Mouse (Mus musculus): ENCODE measurements at regions not wholly inside any gene's neighbourhood (a gene's known extent, or its start where the extent isn't known, plus 50 kb on each side); places are given as distances from the start of the nearest gene placed in this dataset.

DNA sequence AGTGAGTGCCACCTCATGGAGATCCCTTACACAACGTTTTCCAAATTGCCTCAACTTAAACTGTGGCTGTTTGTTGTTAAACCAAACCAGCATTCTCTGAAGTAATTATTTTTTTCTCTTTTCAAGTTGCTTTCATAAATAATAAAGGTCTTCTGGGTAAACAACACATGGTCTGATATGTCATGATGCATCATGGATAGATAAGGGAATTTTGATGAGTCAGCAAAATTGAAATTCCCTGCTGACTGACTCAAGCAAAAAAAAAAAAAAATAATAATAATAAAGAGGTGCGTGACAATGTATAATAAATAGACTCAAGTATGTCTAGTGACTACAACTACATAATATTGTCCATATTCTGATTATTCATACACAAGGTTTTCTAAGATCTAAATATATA lies 201.8 kb downstream of the Adgb start:
- no peaks in the 10 kb centered on the region for H3K9me3 ChIP-seq (ENCODE audit: control insufficient read depth, low read length)
- 91% methylated on average over 2 of the region's 2 CpGs for WGBS
- ATAC-seq (ENCODE audit: insufficient number of reproducible peaks, low FRiP score, low TSS enrichment, low read depth) (no peak), DNase-seq (ENCODE audit: low spot score) (no peak)
- H3K27me3 ChIP-seq (ENCODE audit: control insufficient read depth, insufficient read depth, low read length): no peaks in the 10 kb centered on the region
- no peaks in the 10 kb centered on the region for H3K4me1 ChIP-seq (ENCODE audit: control insufficient read depth, insufficient read depth, low read length)
- H3K27ac ChIP-seq (replicated peaks; ENCODE audit: low read depth, low read length): no peak overlapping the region
- no peak overlapping the region for H3K9ac ChIP-seq (ENCODE audit: low read length)
- no peak overlapping the region for H3K4me2 ChIP-seq (ENCODE audit: low read depth, severe bottlenecking)
- no peak overlapping the region for H3K4me3 ChIP-seq (ENCODE audit: low read depth, low read length)
- no peaks in the 10 kb centered on the region for H3K36me3 ChIP-seq (ENCODE audit: control insufficient read depth, insufficient read depth, low read length)

DNA sequence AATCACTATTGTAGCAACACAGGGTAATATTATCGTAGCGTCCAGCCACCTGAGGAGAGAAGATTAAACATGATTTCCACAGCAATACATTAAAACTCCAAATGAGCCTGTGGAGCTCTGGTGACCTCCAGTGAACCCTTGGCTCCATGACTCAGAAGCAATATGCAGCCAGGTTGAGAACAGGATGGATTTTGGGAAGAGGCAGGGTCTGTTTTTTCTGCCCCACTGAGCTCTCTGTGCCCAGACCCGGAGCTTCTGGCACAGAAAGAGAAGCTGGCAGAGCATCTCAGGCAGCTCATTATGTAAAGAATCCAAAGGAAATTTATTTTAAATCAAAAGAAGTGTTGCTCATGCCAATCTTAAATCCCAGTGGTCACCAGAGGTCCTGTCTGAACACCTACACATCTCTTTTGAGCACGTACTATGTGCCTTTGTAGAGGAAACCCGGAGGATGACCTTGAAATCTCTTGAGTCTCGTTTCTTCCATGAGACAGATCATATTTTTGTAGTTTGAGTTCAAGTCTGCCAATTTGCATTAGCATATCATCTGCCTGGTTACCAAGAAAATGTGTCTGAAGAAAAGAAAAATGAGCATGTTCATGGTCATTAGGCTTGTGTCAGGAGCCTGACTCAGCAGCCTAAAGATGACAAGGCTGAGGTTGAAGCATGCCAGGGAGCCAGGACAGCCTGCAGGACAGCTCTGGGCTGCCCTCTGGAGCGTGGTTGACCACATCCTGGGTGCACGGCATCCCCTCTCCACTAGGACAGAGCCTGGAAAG lies 219.4 kb downstream of the Adgb start:
- ATAC-seq (ENCODE audit: insufficient number of reproducible peaks, low FRiP score, low TSS enrichment, low read depth) (no peak), DNase-seq (ENCODE audit: low spot score) (no peak)
- Histone ChIP-seq H3K4me1 (ENCODE audit: control insufficient read depth, insufficient read depth, low read length) (no peaks in the 10 kb centered on the region), H3K27me3 (ENCODE audit: control insufficient read depth, insufficient read depth, low read length) (no peaks in the 10 kb centered on the region), H3K9ac (ENCODE audit: low read length) (no peak overlapping the region), H3K9me3 (ENCODE audit: control insufficient read depth, low read length) (no peaks in the 10 kb centered on the region), H3K4me2 (ENCODE audit: low read depth, severe bottlenecking) (no peak overlapping the region), H3K27ac (replicated peaks; ENCODE audit: low read depth, low read length) (no peak overlapping the region), H3K36me3 (ENCODE audit: control insufficient read depth, insufficient read depth, low read length) (no peaks in the 10 kb centered on the region), H3K4me3 (ENCODE audit: low read depth, low read length) (no peak overlapping the region)
- 78% methylated on average over 8 of the region's 8 CpGs for WGBS

DNA sequence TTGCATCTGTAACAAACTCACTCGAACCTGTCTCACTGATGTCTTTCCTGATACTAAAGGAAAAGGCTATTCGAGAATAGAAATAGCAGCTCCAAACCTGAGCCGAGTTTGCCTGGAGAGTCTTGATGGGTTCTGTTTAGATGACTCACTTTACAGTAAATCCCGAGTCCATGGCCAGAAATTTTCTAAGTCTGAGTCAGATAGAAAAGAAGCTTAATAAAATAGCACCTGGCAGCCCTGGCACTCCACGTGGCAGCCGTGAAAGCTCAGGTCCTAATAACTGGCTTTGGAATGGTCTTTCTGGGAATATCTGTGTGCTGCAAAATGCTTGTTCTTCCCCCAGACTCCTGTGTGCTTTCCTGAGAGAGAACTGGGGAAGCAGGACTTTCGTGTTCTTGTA lies 220.0 kb downstream of the Adgb start:
- Histone ChIP-seq H3K4me1 (ENCODE audit: control insufficient read depth, insufficient read depth, low read length) (no peaks in the 10 kb centered on the region), H3K27me3 (ENCODE audit: control insufficient read depth, insufficient read depth, low read length) (no peaks in the 10 kb centered on the region), H3K27ac (replicated peaks; ENCODE audit: low read depth, low read length) (no peak overlapping the region), H3K4me3 (ENCODE audit: low read depth, low read length) (no peak overlapping the region), H3K9ac (ENCODE audit: low read length) (no peak overlapping the region), H3K4me2 (ENCODE audit: low read depth, severe bottlenecking) (no peak overlapping the region), H3K9me3 (ENCODE audit: control insufficient read depth, low read length) (no peaks in the 10 kb centered on the region), H3K36me3 (ENCODE audit: control insufficient read depth, insufficient read depth, low read length) (no peaks in the 10 kb centered on the region)
- ATAC-seq (ENCODE audit: insufficient number of reproducible peaks, low FRiP score, low TSS enrichment, low read depth) (no peak), DNase-seq (ENCODE audit: low spot score) (no peak)
- 81% methylated on average over 7 of the region's 7 CpGs for WGBS

DNA sequence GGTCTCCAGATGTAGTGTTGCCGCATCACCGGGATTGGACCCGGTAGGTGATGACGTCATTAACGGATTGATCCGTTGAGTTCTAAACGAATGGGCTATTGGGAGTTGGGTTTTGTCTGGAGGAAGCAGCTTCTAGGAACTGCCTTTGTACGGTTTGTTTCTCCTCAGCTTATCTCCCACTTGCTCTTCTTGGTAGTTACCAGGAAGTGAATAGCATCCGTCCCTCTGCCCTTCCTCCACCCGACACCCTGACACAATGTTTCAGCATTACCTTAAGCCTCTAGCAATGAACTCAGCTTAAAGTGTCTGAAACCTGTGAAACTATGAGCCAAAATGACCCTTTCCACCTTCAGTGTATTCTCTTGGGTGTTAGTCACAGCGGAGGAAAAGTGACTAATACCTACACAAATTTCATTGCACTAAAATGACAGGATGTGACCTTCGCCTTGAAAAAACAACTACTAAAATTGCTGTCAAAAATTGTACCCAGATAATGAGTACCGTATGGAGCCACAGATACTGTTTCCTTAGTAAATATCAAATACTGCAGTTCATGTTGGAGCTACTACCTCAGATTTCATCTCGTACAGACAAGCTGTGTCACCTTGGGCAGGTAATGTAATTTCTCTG lies 237.1 kb downstream of the Adgb start:
- WGBS: 90% methylated on average over 14 of the region's 14 CpGs
- DNase-seq (ENCODE audit: low spot score): no peak
- no peaks in the 10 kb centered on the region for H3K36me3 ChIP-seq (ENCODE audit: control insufficient read depth, insufficient read depth, low read length)
- no peak for ATAC-seq (ENCODE audit: insufficient number of reproducible peaks, low FRiP score, low TSS enrichment, low read depth)
- H3K4me3 ChIP-seq (ENCODE audit: low read depth, low read length): no peak overlapping the region
- H3K27ac ChIP-seq (replicated peaks; ENCODE audit: low read depth, low read length): no peak overlapping the region
- no peak overlapping the region for H3K4me2 ChIP-seq (ENCODE audit: low read depth, severe bottlenecking)
- H3K4me1 ChIP-seq (ENCODE audit: control insufficient read depth, insufficient read depth, low read length): no peaks in the 10 kb centered on the region
- no peaks in the 10 kb centered on the region for H3K27me3 ChIP-seq (ENCODE audit: control insufficient read depth, insufficient read depth, low read length)
- H3K9me3 ChIP-seq (ENCODE audit: control insufficient read depth, low read length): no peaks in the 10 kb centered on the region
- no peak overlapping the region for H3K9ac ChIP-seq (ENCODE audit: low read length)

DNA sequence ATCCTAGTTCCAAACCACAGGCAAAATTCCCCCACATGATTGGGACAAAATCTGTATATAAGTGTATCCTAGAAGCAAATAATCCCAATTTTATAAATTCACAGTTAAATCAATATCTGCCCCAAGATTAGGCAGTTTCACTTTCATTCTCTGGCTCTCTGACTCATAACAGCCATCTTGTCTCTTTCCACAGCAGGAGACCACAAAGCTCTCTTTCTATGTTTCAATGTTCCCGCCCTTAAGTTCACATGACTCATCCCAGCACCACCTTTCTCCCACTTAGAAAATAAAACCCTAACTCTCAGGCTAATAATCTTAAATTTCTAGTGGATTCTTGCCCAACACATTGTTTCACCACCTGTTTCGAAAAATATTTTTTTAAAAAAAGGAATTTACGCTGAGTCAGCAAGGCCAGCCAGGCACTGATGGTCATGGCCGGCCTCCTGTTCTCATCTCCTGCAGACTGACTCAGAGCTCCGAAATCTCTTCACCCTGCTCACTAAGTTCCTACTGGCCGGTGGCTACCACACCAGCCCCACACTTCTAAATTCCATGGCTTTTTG lies 247.5 kb downstream of the Adgb start:
- Histone ChIP-seq H3K9me3 (ENCODE audit: control insufficient read depth, low read length) (no peaks in the 10 kb centered on the region), H3K36me3 (ENCODE audit: control insufficient read depth, insufficient read depth, low read length) (no peaks in the 10 kb centered on the region), H3K4me3 (ENCODE audit: low read depth, low read length) (no peak overlapping the region), H3K27ac (replicated peaks; ENCODE audit: low read depth, low read length) (no peak overlapping the region), H3K27me3 (ENCODE audit: control insufficient read depth, insufficient read depth, low read length) (no peaks in the 10 kb centered on the region), H3K4me2 (ENCODE audit: low read depth, severe bottlenecking) (no peak overlapping the region), H3K9ac (ENCODE audit: low read length) (no peak overlapping the region), H3K4me1 (ENCODE audit: control insufficient read depth, insufficient read depth, low read length) (no peaks in the 10 kb centered on the region)
- 87% methylated on average over 6 of the region's 6 CpGs for WGBS
- ATAC-seq (ENCODE audit: insufficient number of reproducible peaks, low FRiP score, low TSS enrichment, low read depth) (no peak), DNase-seq (ENCODE audit: low spot score) (no peak)

DNA sequence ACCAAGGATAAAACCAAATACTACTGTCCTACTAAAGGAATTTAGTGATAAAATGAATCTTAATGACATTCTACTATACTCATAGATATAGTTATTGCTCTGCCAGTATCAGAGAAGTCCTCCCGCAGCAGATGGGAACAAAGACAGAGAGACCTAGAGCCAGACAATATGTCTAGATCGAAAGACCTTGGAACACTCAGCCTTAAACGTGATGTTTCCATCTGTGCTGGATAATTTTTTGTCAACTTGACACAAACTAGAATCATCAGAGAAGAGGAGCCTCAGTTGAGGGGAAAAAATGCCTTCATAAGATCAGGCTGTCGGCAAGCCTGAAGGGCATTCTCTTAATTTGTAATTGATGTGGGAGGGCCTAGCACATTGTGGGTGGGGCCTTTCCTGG lies 252.4 kb downstream of the Adgb start:
- Histone ChIP-seq H3K4me3 (ENCODE audit: low read depth, low read length) (no peak overlapping the region), H3K27me3 (ENCODE audit: control insufficient read depth, insufficient read depth, low read length) (no peaks in the 10 kb centered on the region), H3K36me3 (ENCODE audit: control insufficient read depth, insufficient read depth, low read length) (no peaks in the 10 kb centered on the region), H3K4me2 (ENCODE audit: low read depth, severe bottlenecking) (no peak overlapping the region), H3K9ac (ENCODE audit: low read length) (no peak overlapping the region), H3K9me3 (ENCODE audit: control insufficient read depth, low read length) (no peaks in the 10 kb centered on the region), H3K27ac (replicated peaks; ENCODE audit: low read depth, low read length) (no peak overlapping the region), H3K4me1 (ENCODE audit: control insufficient read depth, insufficient read depth, low read length) (no peaks in the 10 kb centered on the region)
- WGBS: 93% methylated on average over 4 of the region's 4 CpGs
- ATAC-seq (ENCODE audit: insufficient number of reproducible peaks, low FRiP score, low TSS enrichment, low read depth): no peak
- DNase-seq (ENCODE audit: low spot score): no peak

DNA sequence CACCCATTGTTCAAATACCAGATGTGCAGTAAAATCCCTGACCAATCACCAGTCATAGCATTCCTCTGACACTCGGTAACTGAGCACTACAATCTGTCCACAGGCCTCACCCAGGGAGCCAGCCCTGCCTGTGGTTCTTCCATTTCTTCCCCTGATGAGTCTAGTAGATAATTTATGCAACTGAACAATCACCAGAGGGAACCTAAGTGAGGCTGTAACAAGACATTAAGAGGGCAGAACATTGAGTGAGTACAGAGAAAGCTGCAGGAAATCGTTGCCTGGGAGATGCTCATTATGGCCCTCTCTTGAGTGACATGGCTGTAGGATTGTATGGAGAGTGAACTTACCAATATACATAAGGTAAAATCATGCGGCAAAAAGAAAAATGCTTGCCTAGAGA lies 255.2 kb downstream of the Adgb start:
- no peak overlapping the region for H3K27ac ChIP-seq (replicated peaks; ENCODE audit: low read depth, low read length)
- H3K4me2 ChIP-seq (ENCODE audit: low read depth, severe bottlenecking): no peak overlapping the region
- H3K27me3 ChIP-seq (ENCODE audit: control insufficient read depth, insufficient read depth, low read length): no peaks in the 10 kb centered on the region
- no peaks in the 10 kb centered on the region for H3K4me1 ChIP-seq (ENCODE audit: control insufficient read depth, insufficient read depth, low read length)
- DNase-seq (ENCODE audit: low spot score): no peak
- no peaks in the 10 kb centered on the region for H3K9me3 ChIP-seq (ENCODE audit: control insufficient read depth, low read length)
- ATAC-seq (ENCODE audit: insufficient number of reproducible peaks, low FRiP score, low TSS enrichment, low read depth): no peak
- WGBS: 78% methylated on average over 3 of the region's 3 CpGs
- H3K4me3 ChIP-seq (ENCODE audit: low read depth, low read length): no peak overlapping the region
- no peak overlapping the region for H3K9ac ChIP-seq (ENCODE audit: low read length)
- no peaks in the 10 kb centered on the region for H3K36me3 ChIP-seq (ENCODE audit: control insufficient read depth, insufficient read depth, low read length)

DNA sequence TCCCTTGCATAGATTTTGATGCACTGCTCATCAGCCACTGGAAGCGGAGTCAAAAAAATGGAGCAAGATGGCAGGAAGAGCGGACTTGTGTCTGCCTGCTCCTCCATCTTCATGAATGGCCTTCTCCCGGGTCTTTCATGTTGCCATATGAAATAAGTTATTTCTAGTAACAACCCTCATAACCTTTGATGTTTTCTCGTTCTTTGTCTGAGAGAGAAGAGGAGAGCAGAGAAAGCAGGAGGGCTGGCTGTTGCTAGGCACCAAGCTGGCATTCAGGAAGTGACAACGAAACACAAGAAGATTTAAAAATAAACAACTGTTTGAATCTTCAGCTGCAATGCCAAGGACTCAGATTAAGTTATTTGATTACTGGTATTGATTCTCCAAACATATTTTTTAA lies 256.8 kb downstream of the Adgb start:
- ATAC-seq (ENCODE audit: insufficient number of reproducible peaks, low FRiP score, low TSS enrichment, low read depth): no peak
- Histone ChIP-seq H3K27me3 (ENCODE audit: control insufficient read depth, insufficient read depth, low read length) (no peaks in the 10 kb centered on the region), H3K4me2 (ENCODE audit: low read depth, severe bottlenecking) (no peak overlapping the region), H3K9me3 (ENCODE audit: control insufficient read depth, low read length) (no peaks in the 10 kb centered on the region), H3K36me3 (ENCODE audit: control insufficient read depth, insufficient read depth, low read length) (no peaks in the 10 kb centered on the region), H3K27ac (replicated peaks; ENCODE audit: low read depth, low read length) (no peak overlapping the region), H3K9ac (ENCODE audit: low read length) (no peak overlapping the region), H3K4me1 (ENCODE audit: control insufficient read depth, insufficient read depth, low read length) (no peaks in the 10 kb centered on the region), H3K4me3 (ENCODE audit: low read depth, low read length) (no peak overlapping the region)
- 74% methylated on average over 5 of the region's 5 CpGs for WGBS
- no peak for DNase-seq (ENCODE audit: low spot score)
